Mouse (Mus musculus): Measurements from ENCODE around the gene Cadm2. TPM values are rescaled to one million over a fixed set of nuclear protein-coding genes. Genes with fewer than 3 reads are reported as not detected.

Gene Cadm2
- total RNA-seq, 2 experiments from 2014 or later = 224 to 229 TPM

GRCm38 (mm10) chr16:67482542-67482941 lies 138.2 kb downstream of the Cadm2 start:
- DNase-seq = peak in 1 of 2 experiments; percentile 12

- no peak for DNase-seq
Observed at GRCm38 (mm10) chr16:67467041-67467440, 153.7 kb downstream of the Cadm2 start.

GRCm38 (mm10) chr16:67436301-67436700 lies 184.4 kb downstream of the Cadm2 start:
- DNase-seq = no peak

- no peak for DNase-seq
Observed at GRCm38 (mm10) chr16:67425371-67425770, 195.3 kb downstream of the Cadm2 start.

- DNase-seq = no peak
Observed at GRCm38 (mm10) chr16:67410926-67411325, 209.8 kb downstream of the Cadm2 start.

GRCm38 (mm10) chr16:67410482-67410881 lies 210.2 kb downstream of the Cadm2 start:
- DNase-seq = no peak

- DNase-seq = no peak
Observed at GRCm38 (mm10) chr16:67367745-67368144, 253.0 kb downstream of the Cadm2 start.

GRCm38 (mm10) chr16:67348011-67348410 lies 272.7 kb downstream of the Cadm2 start:
- DNase-seq = no peak

GRCm38 (mm10) chr16:67347561-67347960 lies 273.1 kb downstream of the Cadm2 start:
- no peak for DNase-seq

- DNase-seq = no peak
Observed at GRCm38 (mm10) chr16:67346621-67347290, 274.0 kb downstream of the Cadm2 start.

GRCm38 (mm10) chr16:67344194-67344593 lies 276.5 kb downstream of the Cadm2 start:
- no peak for DNase-seq

- no peak for DNase-seq
Observed at GRCm38 (mm10) chr16:67311033-67311432, 309.7 kb downstream of the Cadm2 start.

GRCm38 (mm10) chr16:67284664-67285063 lies 336.0 kb downstream of the Cadm2 start:
- DNase-seq = no peak

- DNase-seq = no peak
Observed at GRCm38 (mm10) chr16:67243598-67243997, 377.1 kb downstream of the Cadm2 start.

GRCm38 (mm10) chr16:67234862-67235261 lies 385.8 kb downstream of the Cadm2 start:
- no peak for DNase-seq

- no peak for DNase-seq
Observed at GRCm38 (mm10) chr16:67226696-67227095, 394.0 kb downstream of the Cadm2 start.

GRCm38 (mm10) chr16:67203329-67203728 lies 417.4 kb downstream of the Cadm2 start:
- DNase-seq = no peak

- DNase-seq = no peak
Observed at GRCm38 (mm10) chr16:67192852-67193415, 427.8 kb downstream of the Cadm2 start.

GRCm38 (mm10) chr16:67192395-67192794 lies 428.3 kb downstream of the Cadm2 start:
- no peak for DNase-seq

- DNase-seq = no peak
Observed at GRCm38 (mm10) chr16:67186322-67186721, 434.4 kb downstream of the Cadm2 start.

GRCm38 (mm10) chr16:67182958-67183357 lies 437.8 kb downstream of the Cadm2 start:
- no peak for DNase-seq

GRCm38 (mm10) chr16:67175386-67175785 lies 445.3 kb downstream of the Cadm2 start:
- no peak for DNase-seq

- no peak for DNase-seq
Observed at GRCm38 (mm10) chr16:67162211-67162790, 458.4 kb downstream of the Cadm2 start.

GRCm38 (mm10) chr16:67124811-67125210 lies 495.9 kb downstream of the Cadm2 start:
- DNase-seq = no peak

Measured in layer of hippocampus, postnatal 36 days (tissue).